ENCODE assay signal across 13 mouse cellular contexts in genomic region chr7:68285851-68286298, GRCm38 (mm10). TPM values are rescaled to one million over a fixed set of nuclear protein-coding genes. Genes with fewer than 3 reads are reported as not detected.
DNase-seq lines count a peak whose midpoint lies in the region; ATAC-seq and TF ChIP-seq lines count a peak whose summit lies in the region.
"Had no signal": no experiment of that assay in that cellular context is flagged by ENCODE, and none has a peak within 500 bp of the region (broad histone marks: within the 10 kb centered on the region; RNA-seq: fewer than 3 reads in every experiment).

No protein-coding gene starts in this region.

- no peak for TF ChIP-seq CTCF in kidney, postnatal 0 days (IDR thresholded peaks at IDR 0.05; ENCODE audit: low read depth)

- H3K27me3 ChIP-seq in liver, embryonic 16.5 days (ENCODE audit: control insufficient read depth, insufficient read depth, low read depth, low read length): no peaks in the 10 kb centered on the region
- no peaks in the 10 kb centered on the region for H3K27me3 ChIP-seq in liver, embryonic 11.5 days (replicated peaks; ENCODE audit: control insufficient read depth, insufficient read depth, low read length)
- H3K27me3 ChIP-seq in kidney, postnatal 0 days (ENCODE audit: insufficient read depth, low read length): no peaks in the 10 kb centered on the region

- H3K9me3 ChIP-seq in liver, embryonic 16.5 days (replicated peaks; ENCODE audit: control insufficient read depth, low read length): no peaks in the 10 kb centered on the region
- H3K9me3 ChIP-seq in liver, embryonic 11.5 days (ENCODE audit: control insufficient read depth, low read length): no peaks in the 10 kb centered on the region
- H3K9me3 ChIP-seq in kidney, postnatal 0 days (replicated peaks; ENCODE audit: low read length): no peaks in the 10 kb centered on the region

- no peak for DNase-seq in liver, embryonic 11.5 days (ENCODE audit: low spot score)
- peak; percentile 76 for DNase-seq in kidney, postnatal 0 days (ENCODE audit: low spot score)
- DNase-seq in thymus, postnatal 0 days (ENCODE audit: low spot score): peak; percentile 85
- DNase-seq in layer of hippocampus, adult 9-11 months: no peak
- no peak for DNase-seq in gastrocnemius, adult 18-20 months (ENCODE audit: low spot score)
- DNase-seq in adrenal gland, postnatal 25 days: no peak

- H3K9ac ChIP-seq in liver, embryonic 16.5 days (ENCODE audit: low read depth, low read length): no peak overlapping the region
- no peak overlapping the region for H3K9ac ChIP-seq in liver, embryonic 11.5 days (ENCODE audit: low read depth, low read length)
- H3K9ac ChIP-seq in kidney, postnatal 0 days (ENCODE audit: low read depth, low read length): no peak overlapping the region

- WGBS in liver, embryonic 16.5 days (ENCODE audit: insufficient replicate concordance): 46% methylated on average over 8 of the region's 8 CpGs
- 63% methylated on average over 8 of the region's 8 CpGs for WGBS in liver, embryonic 11.5 days
- 22% methylated on average over 8 of the region's 8 CpGs for WGBS in kidney, postnatal 0 days

- peak overlapping the region; percentile 37 for H3K27ac ChIP-seq in liver, embryonic 16.5 days (ENCODE audit: low read length)
- no peak overlapping the region for H3K27ac ChIP-seq in liver, embryonic 11.5 days (ENCODE audit: low read depth, low read length)
- H3K27ac ChIP-seq in brown adipose tissue, adult 24 weeks (replicated peaks; ENCODE audit: low read depth, low read length): peak overlapping the region; percentile 62
- no peak overlapping the region for H3K27ac ChIP-seq in kidney, postnatal 0 days
- H3K27ac ChIP-seq: macrophage had no signal

- no peaks in the 10 kb centered on the region for H3K4me1 ChIP-seq in liver, embryonic 16.5 days (ENCODE audit: control insufficient read depth, low read depth, low read length)
- no peaks in the 10 kb centered on the region for H3K4me1 ChIP-seq in liver, embryonic 11.5 days (replicated peaks; ENCODE audit: control insufficient read depth, insufficient read depth, low read length)
- peaks cover 7% of the 10 kb centered on the region; the same call in 1 of the 2 replicates for H3K4me1 ChIP-seq in brown adipose tissue, adult 24 weeks (ENCODE audit: control insufficient read depth, insufficient read depth, insufficient read length, low read length)
- H3K4me1 ChIP-seq in kidney, postnatal 0 days (replicated peaks; ENCODE audit: insufficient read depth, low read length): no peaks in the 10 kb centered on the region; the same call in 1 of the 2 replicates

- no peaks in the 10 kb centered on the region for H3K36me3 ChIP-seq in liver, embryonic 16.5 days (ENCODE audit: control insufficient read depth, insufficient read depth)
- H3K36me3 ChIP-seq in liver, embryonic 11.5 days (ENCODE audit: control insufficient read depth, insufficient read depth, low read length): no peaks in the 10 kb centered on the region
- no peaks in the 10 kb centered on the region for H3K36me3 ChIP-seq in kidney, postnatal 0 days (ENCODE audit: insufficient read depth, low read length)

- no peak overlapping the region for H3K4me3 ChIP-seq in liver, embryonic 16.5 days (ENCODE audit: low read depth, low read length)
- H3K4me3 ChIP-seq in liver, embryonic 11.5 days (ENCODE audit: low read depth, low read length): no peak overlapping the region
- no peak overlapping the region for H3K4me3 ChIP-seq in brown adipose tissue, adult 24 weeks (ENCODE audit: insufficient read depth, low read depth, low read length)
- H3K4me3 ChIP-seq in kidney, postnatal 0 days (replicated peaks; ENCODE audit: low read depth, low read length): no peak overlapping the region
- H3K4me3 ChIP-seq: erythroblast, embryonic 14.5 days had no signal

- ATAC-seq in liver, embryonic 16.5 days (ENCODE audit: low read depth): 0 out of 2 replicates have a peak, but pooled peaks have one; percentile 27
- no peak for ATAC-seq in liver, embryonic 11.5 days (replicated peaks; ENCODE audit: low FRiP score)
- no peak for ATAC-seq in kidney, postnatal 0 days (replicated peaks; ENCODE audit: low FRiP score, low read depth)

- H3K4me2 ChIP-seq in liver, embryonic 16.5 days (ENCODE audit: low read depth, low read length): no peak overlapping the region
- H3K4me2 ChIP-seq in liver, embryonic 11.5 days: no peak overlapping the region
- no peak overlapping the region for H3K4me2 ChIP-seq in kidney, postnatal 0 days (ENCODE audit: low read length)

RNA-seq across cellular contexts. Expression of gene Fam169b, which starts 12.2 kb away (rescaled TPM):
- polyA plus RNA-seq in liver, embryonic 16.5 days (2015; fragmentation: Nextera tagmentation; extraction: Ambion mirVana): 0.54 and 1.1 TPM in 2 replicates
- 0.26 and 0.29 TPM in 2 replicates for polyA plus RNA-seq in liver, embryonic 11.5 days (2014; fragmentation: Nextera tagmentation; extraction: Ambion mirVana)
- polyA plus RNA-seq in brown adipose tissue, adult 24 weeks (2012; ENCODE audit: insufficient read depth, insufficient read length, missing spikeins): not detected in 2 replicates
- polyA plus RNA-seq in kidney, postnatal 0 days (2015; fragmentation: Nextera tagmentation; extraction: Ambion mirVana): 0.47 and 0.64 TPM in 2 replicates
- polyA plus RNA-seq in thymus, postnatal 0 days (2015; fragmentation: Nextera tagmentation; extraction: Ambion mirVana): 40.0 and 43.5 TPM in 2 replicates
- total RNA-seq in gastrocnemius, adult 18-20 months (2021): under 1 TPM; 0.14 to 0.23 TPM
- total RNA-seq in adrenal gland, postnatal 25 days (2021): 0.81 TPM in 1 of 2 replicates, not detected in the other
- total RNA-seq: MEL had no signal
- polyA plus RNA-seq: erythroblast, embryonic 14.5 days had no signal

RNA-seq across cellular contexts. Expression of gene Pgpep1l, which starts 21.8 kb away (rescaled TPM):
- not detected in 2 replicates for polyA plus RNA-seq in liver, embryonic 16.5 days (2015; fragmentation: Nextera tagmentation; extraction: Ambion mirVana)
- not detected in 2 replicates for polyA plus RNA-seq in liver, embryonic 11.5 days (2014; fragmentation: Nextera tagmentation; extraction: Ambion mirVana)
- polyA plus RNA-seq in brown adipose tissue, adult 24 weeks (2012; ENCODE audit: insufficient read depth, insufficient read length, missing spikeins): not detected in 2 replicates
- polyA plus RNA-seq in kidney, postnatal 0 days (2015; fragmentation: Nextera tagmentation; extraction: Ambion mirVana): 0.18 and 0.19 TPM in 2 replicates
- 0.57 and 0.68 TPM in 2 replicates for polyA plus RNA-seq in thymus, postnatal 0 days (2015; fragmentation: Nextera tagmentation; extraction: Ambion mirVana)
- 1 to 10 TPM; 4.2 to 4.6 TPM for total RNA-seq in gastrocnemius, adult 18-20 months (2021)
- not detected in 2 replicates for total RNA-seq in adrenal gland, postnatal 25 days (2021)
- total RNA-seq: granulocyte monocyte progenitor cell, adult 5-6 weeks; MEL had no signal
- polyA plus RNA-seq: erythroblast, embryonic 14.5 days; large intestine, adult 2 months had no signal

Comparison
In these comparisons a context has a peak if more than half of its experiments do, and no peak if none do; other contexts are left out.
1. H3K27ac ChIP-seq: peak in liver, embryonic 16.5 days (single experiment) and brown adipose tissue, adult 24 weeks (single experiment); none in liver, embryonic 11.5 days (single experiment) and kidney, postnatal 0 days (single experiment).
2. DNase-seq: peak in kidney, postnatal 0 days (single experiment) and thymus, postnatal 0 days (single experiment); none in liver, embryonic 11.5 days (single experiment), layer of hippocampus, adult 9-11 months (single experiment), gastrocnemius, adult 18-20 months (single experiment) and adrenal gland, postnatal 25 days (single experiment).
3. RNA of gene Fam169b, which starts 12.2 kb away (polyA plus RNA-seq): 40.0 to 43.5 TPM in thymus, postnatal 0 days; 0.47 to 0.64 TPM in kidney, postnatal 0 days, 0.54 to 1.1 TPM in liver, embryonic 16.5 days, 0.26 to 0.29 TPM in liver, embryonic 11.5 days and not detected in brown adipose tissue, adult 24 weeks; every median in the first group is over 10 times any median in the second.